Mouse (Mus musculus) cerebellum, adult (tissue): ENCODE measurements around the gene Xylt1.

Source experiments
- ATAC-seq: cut with Nextera tagmentation; 2 replicates; pipeline ENCODE4 v1.9.2; 2017; ENCODE audit warnings: mild to moderate bottlenecking, moderate library complexity, mixed read lengths; ENCODE audit not compliant: insufficient number of reproducible peaks, low FRiP score, low TSS enrichment

Gene Xylt1

DNA sequence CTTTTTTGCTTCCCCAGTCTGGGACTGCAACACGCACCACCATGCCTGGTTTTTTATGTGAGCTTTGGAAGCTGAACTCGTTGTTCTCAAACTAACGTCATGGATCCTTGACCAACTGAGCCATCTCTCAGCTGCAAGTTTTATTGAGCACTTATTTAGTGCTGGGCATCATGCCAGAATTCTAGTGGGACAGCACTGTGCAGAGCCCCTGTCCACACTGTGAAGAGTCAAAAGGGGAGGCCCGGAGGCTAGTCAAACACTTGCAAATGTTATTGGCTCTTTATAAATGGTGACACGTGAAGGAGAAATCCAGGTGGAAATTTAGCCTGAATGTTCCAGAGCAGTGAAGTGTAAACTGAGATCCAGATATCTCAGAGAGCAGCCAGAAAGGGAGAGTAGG is 121.6 kb downstream of the Xylt1 start:
- no peak for ATAC-seq

- no peak for ATAC-seq
Measured at GRCm38 (mm10) chr7:117503714-117504113, 122.9 kb downstream of the Xylt1 start.

DNA sequence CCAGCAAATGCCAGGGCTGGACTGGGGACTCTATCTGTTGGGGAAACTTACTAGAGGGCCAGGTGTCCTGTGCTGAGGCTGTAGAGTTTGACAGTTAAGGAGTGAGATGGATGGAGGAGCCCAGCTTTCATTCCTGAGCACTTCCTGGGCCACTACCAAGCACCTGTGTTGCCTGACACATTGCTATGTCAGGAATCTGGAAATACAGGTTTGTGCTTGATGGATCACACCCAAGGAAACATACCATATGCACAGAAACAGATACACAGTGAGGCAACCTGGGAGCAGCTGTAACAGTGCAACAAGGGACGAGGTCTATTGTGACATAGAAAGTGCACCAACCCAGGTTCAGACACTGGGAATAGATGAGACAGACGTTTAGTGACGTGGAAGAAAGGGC is 125.0 kb downstream of the Xylt1 start:
- ATAC-seq = no peak

DNA sequence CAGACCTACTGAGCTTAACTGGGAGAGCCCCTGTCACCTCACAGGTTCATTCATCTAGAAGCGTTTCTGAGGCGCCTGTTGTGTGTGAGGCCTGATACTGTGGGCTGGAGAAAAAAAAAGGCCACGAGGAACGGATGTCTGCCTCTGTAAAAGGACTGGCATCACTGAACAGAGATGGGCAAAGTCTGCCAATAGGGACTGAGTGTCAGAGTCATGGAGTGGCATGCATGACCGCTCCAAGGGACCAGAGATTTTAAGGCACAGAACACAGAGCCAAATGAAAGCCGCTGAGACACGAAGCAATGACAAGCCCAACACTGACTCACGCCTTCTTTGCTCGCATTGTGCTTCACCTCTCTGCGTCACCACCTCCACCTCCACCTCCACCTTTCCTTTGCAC is 126.6 kb downstream of the Xylt1 start:
- no peak for ATAC-seq

DNA sequence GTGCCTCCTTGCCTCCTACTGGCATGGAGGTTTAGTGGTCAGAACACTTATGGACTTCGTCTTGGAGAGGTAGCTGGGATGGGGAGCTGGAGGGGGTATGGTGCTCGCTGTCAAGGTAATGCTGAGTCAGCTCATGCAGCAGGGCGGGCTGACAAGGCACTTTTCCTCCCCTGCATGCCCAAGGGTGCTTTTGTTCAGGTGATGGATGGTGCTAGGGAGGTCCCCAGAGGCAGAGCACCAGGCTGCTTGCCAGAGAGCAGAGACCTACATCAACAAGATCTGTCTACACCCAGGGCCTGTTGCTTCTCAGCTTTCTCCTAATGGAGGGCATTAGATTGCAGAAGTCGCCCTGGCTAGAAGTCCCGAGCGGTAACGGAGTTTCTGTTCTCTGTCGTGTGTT is 127.3 kb downstream of the Xylt1 start:
- ATAC-seq = no peak

- no peak for ATAC-seq
Measured at GRCm38 (mm10) chr7:117510113-117510512, 129.3 kb downstream of the Xylt1 start.

GRCm38 (mm10) chr7:117512301-117512700 is 131.5 kb downstream of the Xylt1 start:
- ATAC-seq = no peak

DNA sequence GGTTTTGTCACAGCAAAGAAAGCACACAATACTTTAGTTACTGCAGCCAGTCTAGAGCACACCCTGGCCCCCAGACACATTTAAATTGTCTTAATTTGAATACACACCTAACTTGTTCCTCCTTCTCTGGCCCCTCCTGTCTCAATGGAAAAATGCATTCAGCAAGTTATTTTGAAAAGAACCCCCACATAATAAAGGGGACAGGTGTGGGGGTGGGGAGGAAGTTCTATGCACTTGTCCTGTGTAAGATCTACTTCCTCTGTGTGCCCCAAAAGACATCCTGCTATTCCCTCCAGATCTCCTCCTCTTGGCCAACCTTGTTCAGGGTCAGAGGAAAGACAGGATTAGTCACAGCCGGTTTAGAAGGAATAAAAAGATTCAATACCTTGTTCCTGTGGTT is 135.0 kb downstream of the Xylt1 start:
- ATAC-seq = no peak

GRCm38 (mm10) chr7:117516896-117517295 is 136.1 kb downstream of the Xylt1 start:
- no peak for ATAC-seq

DNA sequence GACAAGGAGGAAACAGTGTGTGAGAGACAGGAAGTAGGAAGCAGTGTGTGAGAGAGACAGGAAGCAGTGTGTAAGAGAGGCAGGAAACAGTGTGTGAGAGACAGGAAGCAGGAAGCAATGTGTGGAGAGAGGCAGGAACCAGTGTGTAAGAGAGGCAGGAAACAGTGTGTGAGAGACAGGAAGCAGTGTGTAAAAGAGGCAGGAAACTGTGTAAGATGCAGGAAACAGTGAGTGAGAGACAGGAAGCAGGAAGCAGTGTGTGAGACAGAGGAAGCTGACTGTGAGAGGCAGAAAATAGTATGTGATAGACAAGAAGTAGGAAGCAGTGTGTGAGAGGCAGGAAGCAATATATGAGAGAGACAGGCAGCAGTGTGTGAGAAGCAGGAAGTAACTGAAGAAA is 140.6 kb downstream of the Xylt1 start:
- ATAC-seq = no peak

GRCm38 (mm10) chr7:117522092-117522635 is 141.4 kb downstream of the Xylt1 start:
- no peak for ATAC-seq

- no peak for ATAC-seq
Measured at GRCm38 (mm10) chr7:117524430-117525214, 143.8 kb downstream of the Xylt1 start.

DNA sequence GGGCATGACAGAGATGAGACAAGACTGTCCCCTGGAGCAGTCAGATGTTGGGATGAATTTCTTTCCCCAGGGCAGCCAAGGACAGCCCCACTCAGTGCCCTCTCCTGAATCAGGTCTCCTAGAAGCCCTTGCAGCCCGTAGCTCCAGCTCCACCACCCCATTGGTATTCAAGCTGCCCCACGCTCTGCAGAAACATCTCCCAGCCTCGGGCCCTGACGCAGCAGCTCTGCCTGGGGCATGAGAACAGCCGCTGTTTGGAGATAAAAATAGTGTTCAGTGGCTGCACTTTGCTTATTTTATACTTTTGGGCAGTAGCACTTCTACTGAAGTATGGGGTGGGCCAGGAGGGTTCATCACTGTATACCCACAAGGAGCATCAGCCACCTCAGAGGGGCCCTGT is 144.9 kb downstream of the Xylt1 start:
- no peak for ATAC-seq

DNA sequence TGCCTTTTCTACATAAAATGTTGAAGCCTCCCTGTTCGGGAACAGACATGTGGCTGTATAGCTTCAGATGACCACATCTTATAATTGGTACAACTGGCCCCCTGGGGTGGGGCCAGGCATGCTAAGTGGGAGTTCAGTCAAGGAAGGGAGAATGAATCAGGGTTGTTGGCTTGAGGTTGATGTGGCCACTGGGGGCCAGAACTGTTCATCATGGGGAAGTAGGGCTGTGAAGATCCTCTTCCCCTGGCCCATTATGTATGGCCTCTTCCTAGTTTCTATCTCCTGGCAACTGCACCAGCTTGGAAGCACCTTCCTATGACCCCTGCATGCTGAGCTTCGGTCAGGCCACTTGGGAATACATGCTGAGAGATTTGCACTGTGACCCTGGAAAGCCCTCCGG is 145.8 kb downstream of the Xylt1 start:
- ATAC-seq = no peak

DNA sequence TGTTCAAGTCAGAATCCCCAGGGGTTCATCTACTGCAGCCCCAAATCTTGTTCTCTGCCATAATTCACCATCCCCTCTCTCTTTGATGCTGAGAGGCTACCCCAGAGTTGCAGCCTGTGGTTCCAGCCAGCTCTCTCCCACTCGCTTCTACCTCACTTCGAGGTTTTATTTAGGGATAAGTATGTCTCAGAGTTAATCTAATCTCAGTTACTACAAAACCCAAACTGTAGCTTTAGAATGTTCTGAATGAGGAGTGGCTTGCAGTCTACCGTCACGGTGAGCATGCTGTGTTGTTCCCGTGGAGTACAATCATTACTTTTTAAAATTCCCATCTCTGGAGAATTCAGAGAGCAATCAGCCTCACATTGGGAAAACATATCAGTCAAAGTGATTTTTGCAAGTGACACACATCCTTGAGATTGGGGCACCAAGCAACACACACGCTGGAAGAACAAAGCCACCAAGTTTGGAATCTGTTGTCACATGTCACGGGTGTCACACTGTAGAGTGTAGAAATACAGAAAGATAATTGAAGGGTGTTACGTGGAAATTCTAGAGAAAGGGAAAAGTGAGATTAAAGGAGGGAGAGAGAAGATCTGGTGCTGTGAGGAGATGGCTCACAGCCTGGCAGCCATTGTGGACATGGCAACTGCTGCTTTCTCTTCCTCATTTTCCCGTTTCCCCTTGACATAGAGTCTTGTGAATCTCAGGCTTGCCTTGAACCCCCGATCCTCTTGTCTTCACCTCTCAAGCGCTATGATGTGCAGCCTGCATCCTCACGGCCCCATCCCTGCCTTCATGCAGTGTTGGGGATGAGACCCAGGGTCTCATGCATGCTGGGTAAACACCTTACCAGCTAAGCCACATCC is 149.2 kb downstream of the Xylt1 start:
- no peak for ATAC-seq

GRCm38 (mm10) chr7:117532651-117533050 is 151.9 kb downstream of the Xylt1 start:
- no peak for ATAC-seq

- no peak for ATAC-seq
Measured at GRCm38 (mm10) chr7:117533164-117533563, 152.4 kb downstream of the Xylt1 start.

DNA sequence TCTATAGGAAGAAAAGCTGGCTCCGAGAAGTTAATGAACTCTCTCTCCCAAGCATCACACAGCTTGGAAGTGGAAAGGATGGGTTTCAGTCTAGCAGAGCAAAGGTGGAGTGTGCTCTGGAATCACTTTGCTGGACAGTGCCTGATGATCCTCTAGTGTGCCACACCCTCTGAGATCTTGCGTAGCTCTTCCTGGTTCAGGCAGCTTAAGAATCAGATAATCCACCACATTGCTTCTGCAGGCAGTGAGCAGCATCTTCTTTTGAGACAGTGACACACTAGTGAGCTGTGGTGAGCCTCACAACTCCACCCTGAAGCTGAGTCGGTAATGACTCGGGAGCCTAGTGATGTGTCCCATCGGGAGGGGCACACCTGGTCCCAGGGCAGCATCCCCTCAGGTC is 159.2 kb downstream of the Xylt1 start:
- ATAC-seq = no peak

GRCm38 (mm10) chr7:117540413-117540812 is 159.6 kb downstream of the Xylt1 start:
- ATAC-seq = no peak

DNA sequence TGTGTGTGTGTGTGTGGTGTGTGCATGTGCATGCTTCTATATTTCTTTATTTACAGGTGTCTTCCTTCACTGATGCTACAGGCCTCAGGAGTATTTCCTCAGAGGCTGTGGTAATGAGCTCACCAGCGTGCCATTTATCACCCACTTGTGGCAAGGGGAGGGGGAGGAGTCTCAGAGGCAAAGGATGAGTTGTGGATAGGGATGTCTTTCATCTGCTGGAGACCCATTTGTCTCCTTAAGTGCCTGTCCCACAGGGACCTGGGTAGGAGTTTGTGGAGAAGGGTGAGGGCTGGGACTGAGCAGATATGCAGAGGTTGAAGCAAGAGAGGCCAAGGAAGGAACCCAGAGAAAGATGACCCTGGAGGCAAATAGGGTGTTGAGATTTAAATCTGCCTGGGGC is 160.3 kb downstream of the Xylt1 start:
- no peak for ATAC-seq

- ATAC-seq = no peak
Measured at GRCm38 (mm10) chr7:117541681-117542080, 160.9 kb downstream of the Xylt1 start.
